Mouse (Mus musculus) megakaryocyte, embryonic 14.5 days (primary cell): ENCODE data around the gene Wap.

Source experiments
- FLI1 ChIP-seq: IDR thresholded peaks from 2 replicates; pipeline ENCODE4 v1.6.1; 2012; ENCODE audit warnings: low read length, inconsistent platforms, mixed read lengths
- GATA1 ChIP-seq: IDR thresholded peaks from 3 replicates; pipeline ENCODE4 v1.6.1; 2012; ENCODE audit warnings: mixed read lengths, low read length, inconsistent platforms, borderline replicate concordance

GRCm38 (mm10) chr11:6603887-6604603 is 34.4 kb downstream of the Wap start:
- TF ChIP-seq GATA1 (no peak), FLI1 (no peak)
